Mouse (Mus musculus): ENCODE measurements around the gene Scnm1. TPM values are rescaled to one million over a fixed set of nuclear protein-coding genes. Genes with fewer than 3 reads are reported as not detected.

Gene Scnm1
- 84.0 and 88.6 TPM in 2 replicates for polyA plus RNA-seq (2015; fragmentation: Nextera tagmentation; extraction: Ambion mirVana)

DNA sequence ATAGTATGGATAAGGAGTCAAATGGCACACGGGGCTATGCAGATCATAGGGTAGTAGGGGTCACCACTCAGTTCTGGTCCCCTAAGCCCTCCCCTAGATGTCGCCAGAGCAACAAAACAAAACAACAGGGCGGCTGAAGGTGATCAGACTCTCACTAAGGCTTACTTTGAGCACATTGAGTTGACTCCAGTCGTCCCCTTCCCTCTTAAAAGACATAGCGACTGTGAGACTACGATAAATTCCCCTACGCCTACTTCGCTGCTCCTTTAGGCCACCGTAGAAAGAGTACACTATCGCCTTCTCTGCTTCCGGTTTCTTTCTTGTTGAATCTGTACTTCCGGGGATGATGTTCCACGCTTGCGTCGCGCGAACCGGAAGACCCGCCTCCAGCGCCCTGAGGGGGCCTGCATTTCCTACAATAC lies at the start of gene Scnm1, which contains the start of gene Lysmd1:
Gene Scnm1, minus strand, starts transcription at position 332 of the 422 bp plus-strand sequence.
Gene Lysmd1, plus strand, starts transcription at position 409 of the 422 bp plus-strand sequence.
- peak within 1 kb of the TSS; percentile 87 for H3K4me2 ChIP-seq
- 0% methylated on average over 20 of the region's 20 CpGs for WGBS
- ATAC-seq (ENCODE audit: low FRiP score, low read depth) = peak; percentile 96
- peak within 1 kb of the TSS; percentile 54 for H3K4me3 ChIP-seq
- peaks cover 17% of the 10 kb centered on the region for H3K36me3 ChIP-seq
- H3K27ac ChIP-seq (replicated peaks) = peak within 1 kb of the TSS; percentile 81
- no peaks in the 10 kb centered on the region for H3K27me3 ChIP-seq
- H3K4me1 ChIP-seq (replicated peaks) = peaks cover 23% of the 10 kb centered on the region
- peak within 1 kb of the TSS; percentile 68 for H3K9ac ChIP-seq
- no peaks in the 10 kb centered on the region for H3K9me3 ChIP-seq

- no peaks in the 10 kb centered on the region for H3K27me3 ChIP-seq
- H3K4me2 ChIP-seq = no peak overlapping the region
- no peak for ATAC-seq (ENCODE audit: low FRiP score, low read depth)
- no peak overlapping the region for H3K9ac ChIP-seq
- no peak overlapping the region for H3K4me3 ChIP-seq
- no peak overlapping the region for H3K27ac ChIP-seq (replicated peaks)
- no peaks in the 10 kb centered on the region for H3K9me3 ChIP-seq
- 66% methylated on average over 1 of the region's 1 CpGs for WGBS
- H3K4me1 ChIP-seq (replicated peaks) = no peaks in the 10 kb centered on the region
- H3K36me3 ChIP-seq = peaks cover 12% of the 10 kb centered on the region
Observed at GRCm38 (mm10) chr3:95181841-95182240, 48.0 kb upstream of the Scnm1 start.

- ATAC-seq (ENCODE audit: low FRiP score, low read depth) = no peak
- H3K27me3 ChIP-seq = no peaks in the 10 kb centered on the region
- no peaks in the 10 kb centered on the region; the same call in 1 of the 2 replicates for H3K36me3 ChIP-seq
- H3K4me2 ChIP-seq = no peak overlapping the region
- no peak overlapping the region for H3K4me3 ChIP-seq
- H3K9me3 ChIP-seq = no peaks in the 10 kb centered on the region
- no peaks in the 10 kb centered on the region for H3K4me1 ChIP-seq (replicated peaks)
- no peak overlapping the region for H3K9ac ChIP-seq
- no peak overlapping the region for H3K27ac ChIP-seq (replicated peaks)
- 74% methylated on average over 3 of the region's 3 CpGs for WGBS
Observed at GRCm38 (mm10) chr3:95179890-95180289, 46.1 kb upstream of the Scnm1 start.

- H3K4me1 ChIP-seq (replicated peaks) = peaks cover 5% of the 10 kb centered on the region
- no peak for ATAC-seq (ENCODE audit: low FRiP score, low read depth)
- no peak overlapping the region for H3K27ac ChIP-seq (replicated peaks)
- H3K9me3 ChIP-seq = no peaks in the 10 kb centered on the region
- H3K4me3 ChIP-seq = no peak overlapping the region
- H3K36me3 ChIP-seq = no peaks in the 10 kb centered on the region
- no peak overlapping the region for H3K4me2 ChIP-seq
- no peaks in the 10 kb centered on the region for H3K27me3 ChIP-seq
- no peak overlapping the region for H3K9ac ChIP-seq
- 92% methylated on average over 5 of the region's 5 CpGs for WGBS
Observed at GRCm38 (mm10) chr3:95178948-95179347, 45.1 kb upstream of the Scnm1 start.

- Histone ChIP-seq H3K4me1 (replicated peaks) (peaks cover 19% of the 10 kb centered on the region), H3K9me3 (no peaks in the 10 kb centered on the region), H3K4me2 (no peak overlapping the region), H3K4me3 (no peak overlapping the region), H3K36me3 (peaks cover 4% of the 10 kb centered on the region; the same call in 1 of the 2 replicates), H3K9ac (no peak overlapping the region), H3K27me3 (no peaks in the 10 kb centered on the region), H3K27ac (replicated peaks) (no peak overlapping the region)
- 80% methylated on average over 6 of the region's 6 CpGs for WGBS
- no peak for ATAC-seq (ENCODE audit: low FRiP score, low read depth)
Observed at GRCm38 (mm10) chr3:95177583-95177982, 43.8 kb upstream of the Scnm1 start.

- H3K9ac ChIP-seq = no peak overlapping the region
- no peak overlapping the region for H3K4me3 ChIP-seq
- H3K9me3 ChIP-seq = no peaks in the 10 kb centered on the region
- 68% methylated on average over 3 of the region's 3 CpGs for WGBS
- H3K27ac ChIP-seq (replicated peaks) = no peak overlapping the region
- H3K27me3 ChIP-seq = 0 out of 2 replicates have a peak, but pooled peaks cover 4% of the 10 kb centered on the region
- peaks cover 21% of the 10 kb centered on the region for H3K4me1 ChIP-seq (replicated peaks)
- no peak overlapping the region for H3K4me2 ChIP-seq
- H3K36me3 ChIP-seq = peaks cover 11% of the 10 kb centered on the region; the same call in 1 of the 2 replicates
- no peak for ATAC-seq (ENCODE audit: low FRiP score, low read depth)
Observed at GRCm38 (mm10) chr3:95176500-95176899, 42.7 kb upstream of the Scnm1 start.

- Histone ChIP-seq H3K27me3 (peaks cover 16% of the 10 kb centered on the region; the same call in 1 of the 2 replicates), H3K4me1 (replicated peaks) (peaks cover 21% of the 10 kb centered on the region), H3K4me2 (peak overlapping the region; percentile 53), H3K9ac (0 out of 2 replicates have a peak overlapping the region, but pooled peaks have one; percentile 5), H3K4me3 (peak overlapping the region; percentile 19; the same call in 1 of the 2 replicates), H3K27ac (replicated peaks) (0 out of 2 replicates have a peak overlapping the region, but pooled peaks have one; percentile 15), H3K9me3 (no peaks in the 10 kb centered on the region), H3K36me3 (peaks cover 31% of the 10 kb centered on the region)
- WGBS = 8% methylated on average over 16 of the region's 16 CpGs
- ATAC-seq (ENCODE audit: low FRiP score, low read depth) = peak; percentile 36; the same call in 1 of the 2 replicates
Observed at GRCm38 (mm10) chr3:95174011-95174592, 40.3 kb upstream of the Scnm1 start.

GRCm38 (mm10) chr3:95173256-95173949 lies 39.6 kb upstream of the Scnm1 start:
- Histone ChIP-seq H3K4me3 (peak overlapping the region; percentile 19), H3K9me3 (no peaks in the 10 kb centered on the region), H3K9ac (0 out of 2 replicates have a peak overlapping the region, but pooled peaks have one; percentile 5), H3K4me2 (peak overlapping the region; percentile 53), H3K27me3 (peaks cover 21% of the 10 kb centered on the region; the same call in 1 of the 2 replicates), H3K27ac (replicated peaks) (0 out of 2 replicates have a peak overlapping the region, but pooled peaks have one; percentile 15), H3K36me3 (peaks cover 38% of the 10 kb centered on the region), H3K4me1 (replicated peaks) (peaks cover 21% of the 10 kb centered on the region)
- ATAC-seq (ENCODE audit: low FRiP score, low read depth) = peak; percentile 27; the same call in 1 of the 2 replicates
- 9% methylated on average over 58 of the region's 58 CpGs for WGBS

- WGBS = 21% methylated on average over 76 of the region's 84 CpGs
- no peak overlapping the region for H3K4me3 ChIP-seq
- peaks cover 21% of the 10 kb centered on the region; the same call in 1 of the 2 replicates for H3K27me3 ChIP-seq
- H3K9ac ChIP-seq = no peak overlapping the region
- H3K4me2 ChIP-seq = peak overlapping the region; percentile 53
- H3K9me3 ChIP-seq = no peaks in the 10 kb centered on the region
- peaks cover 21% of the 10 kb centered on the region for H3K4me1 ChIP-seq (replicated peaks)
- no peak overlapping the region for H3K27ac ChIP-seq (replicated peaks)
- H3K36me3 ChIP-seq = peaks cover 45% of the 10 kb centered on the region
- no peak for ATAC-seq (ENCODE audit: low FRiP score, low read depth)
Observed at GRCm38 (mm10) chr3:95172526-95173255, 38.9 kb upstream of the Scnm1 start.

GRCm38 (mm10) chr3:95171105-95171504 lies 37.3 kb upstream of the Scnm1 start:
- no peaks in the 10 kb centered on the region for H3K9me3 ChIP-seq
- peaks cover 30% of the 10 kb centered on the region; the same call in 1 of the 2 replicates for H3K27me3 ChIP-seq
- H3K27ac ChIP-seq (replicated peaks) = no peak overlapping the region
- no peak overlapping the region for H3K9ac ChIP-seq
- H3K4me1 ChIP-seq (replicated peaks) = peaks cover 21% of the 10 kb centered on the region
- no peak for ATAC-seq (ENCODE audit: low FRiP score, low read depth)
- peaks cover 59% of the 10 kb centered on the region for H3K36me3 ChIP-seq
- 75% methylated on average over 6 of the region's 6 CpGs for WGBS
- H3K4me2 ChIP-seq = no peak overlapping the region
- H3K4me3 ChIP-seq = no peak overlapping the region

DNA sequence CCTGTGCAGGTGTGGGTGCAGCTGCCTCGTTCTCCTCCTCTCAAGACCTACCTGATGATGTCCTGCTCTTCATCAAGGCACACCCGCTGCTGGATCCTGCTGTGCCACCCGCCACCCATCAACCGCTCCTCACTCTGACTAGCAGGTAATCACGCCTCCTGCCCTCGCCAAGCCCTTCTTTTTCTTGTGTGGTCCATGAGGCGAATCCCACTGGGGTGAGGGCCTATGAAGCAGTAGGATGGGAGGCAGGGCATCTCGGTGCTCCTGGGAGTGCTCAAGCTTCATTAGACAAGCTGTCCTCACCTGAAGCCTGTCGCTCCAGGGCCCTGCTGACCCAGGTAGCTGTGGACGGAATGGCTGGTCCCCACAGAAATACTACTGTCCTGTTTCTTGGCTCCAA lies 36.2 kb upstream of the Scnm1 start:
- ATAC-seq (ENCODE audit: low FRiP score, low read depth) = no peak
- Histone ChIP-seq H3K36me3 (peaks cover 68% of the 10 kb centered on the region), H3K9ac (no peak overlapping the region), H3K27me3 (peaks cover 30% of the 10 kb centered on the region; the same call in 1 of the 2 replicates), H3K4me2 (no peak overlapping the region), H3K4me1 (replicated peaks) (peaks cover 21% of the 10 kb centered on the region), H3K9me3 (no peaks in the 10 kb centered on the region), H3K27ac (replicated peaks) (no peak overlapping the region), H3K4me3 (no peak overlapping the region)
- WGBS = 92% methylated on average over 10 of the region's 10 CpGs

Data from hindbrain, embryonic 15.5 days (tissue).